Mouse (Mus musculus) lung, adult 2 months (tissue): ENCODE results near the gene Slco1a6.

ENCODE experiments used
- CTCF ChIP-seq: fragments of 200-500 bp; IDR thresholded peaks from 2 replicates; pipeline ENCODE4 v1.5.1; 2011; ENCODE audit warnings: mild to moderate bottlenecking, low read length, control low read depth; ENCODE audit not compliant: insufficient read depth
- POLR2A ChIP-seq: fragments of 200-500 bp; IDR thresholded peaks from 2 replicates; pipeline ENCODE4 v1.6.1; 2011; ENCODE audit warnings: low read depth, mild to moderate bottlenecking, control low read depth, low read length, borderline replicate concordance; ENCODE audit errors: extremely low read depth

- TF ChIP-seq CTCF (no peak), POLR2A (no peak)
Measured at GRCm38 (mm10) chr6:142194245-142194644, 14.1 kb downstream of the Slco1a6 start.
